Mouse (Mus musculus) lung, adult 2 months (tissue): ENCODE results near the gene Tmem39a. TPM values are rescaled to one million over a fixed set of nuclear protein-coding genes. Genes with fewer than 3 reads are reported as not detected.

Experiments used
- DNase-seq: peaks from one replicate; pipeline ENCODE4 v3.0.0; 2022
- H3K4me1 ChIP-seq: fragments of 200-500 bp; 2 replicates; pipeline ENCODE4 v1.6.1; 2011; ENCODE audit warnings: low read length; ENCODE audit not compliant: control insufficient read depth, insufficient read depth
- H3K4me3 ChIP-seq: fragments of 200-500 bp; replicated peaks from 2 replicates; pipeline ENCODE3; 2011; ENCODE audit warnings: low read depth, mild to moderate bottlenecking, control low read depth, low read length; ENCODE audit errors: extremely low read depth
- CTCF ChIP-seq: fragments of 200-500 bp; IDR thresholded peaks from 2 replicates; pipeline ENCODE4 v1.5.1; 2011; ENCODE audit warnings: mild to moderate bottlenecking, low read length, control low read depth; ENCODE audit not compliant: insufficient read depth
- POLR2A ChIP-seq: fragments of 200-500 bp; IDR thresholded peaks from 2 replicates; pipeline ENCODE4 v1.6.1; 2011; ENCODE audit warnings: low read depth, mild to moderate bottlenecking, control low read depth, low read length, borderline replicate concordance; ENCODE audit errors: extremely low read depth
- WGBS: fragments of 180-500 bp; shearing (Covaris S2); methylation state at CpG from one replicate; pipeline ENCODE4 v1.1.7; 2018; 5-methylcytosine and 5-hydroxymethylcytosine counted together
- polyA plus RNA-seq: library from polyadenylated mRNA; depleted of rRNA; stranded (reverse); fragments of >200 nt; gene quantifications from 2 replicates; pipeline ENCODE4 v1.2.3, GENCODE M21; 2012

Gene Tmem39a
- polyA plus RNA-seq, 1 experiment, result 73.2 TPM

DNA sequence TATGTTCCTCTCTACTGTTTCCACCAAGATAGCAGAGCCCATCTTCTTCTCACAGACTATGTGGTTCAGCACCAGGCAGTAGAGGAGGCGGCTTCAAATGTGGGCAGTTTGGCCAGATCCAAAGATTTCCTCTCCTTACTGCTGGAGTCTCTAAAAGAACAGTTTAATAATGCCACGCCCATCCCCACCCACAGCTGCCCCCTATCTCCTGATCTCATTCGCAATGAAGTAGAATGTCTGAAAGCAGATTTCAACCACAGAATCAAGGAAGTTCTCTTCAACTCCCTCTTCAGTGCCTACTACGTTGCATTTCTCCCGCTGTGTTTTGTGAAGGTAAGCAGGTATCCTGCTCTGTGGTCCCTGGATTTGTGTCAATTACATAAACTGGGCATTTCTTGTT is 26.7 kb downstream of the Tmem39a start:
- H3K4me1 ChIP-seq, result no peaks in the 10 kb centered on the region
- WGBS, result 78% methylated on average over 5 of the region's 5 CpGs
- no peak for TF ChIP-seq POLR2A
- TF ChIP-seq CTCF, result no peak
- DNase-seq, result no peak
- no peak overlapping the region for H3K4me3 ChIP-seq

DNA sequence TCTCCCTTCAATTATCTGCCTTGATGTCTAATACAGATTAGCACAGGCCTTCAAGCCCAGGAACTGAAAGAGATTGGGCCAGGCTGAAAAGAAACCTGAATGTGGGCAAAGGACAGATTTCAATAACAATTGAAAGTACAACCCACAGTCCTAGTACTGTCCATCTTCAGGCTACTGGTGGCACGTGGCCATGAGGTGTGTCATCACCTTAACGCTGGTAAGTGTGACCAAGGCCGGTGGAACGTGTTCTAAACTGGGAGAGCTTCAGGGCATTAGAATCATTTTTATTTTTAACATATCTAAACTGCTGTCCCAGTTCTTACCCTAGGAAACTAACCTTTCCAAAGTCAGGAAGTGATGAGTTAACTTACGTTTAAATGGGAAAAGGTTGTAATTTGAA is 28.7 kb downstream of the Tmem39a start:
- no peak for DNase-seq
- 92% methylated on average over 5 of the region's 5 CpGs for WGBS
- Histone ChIP-seq H3K4me1 (no peaks in the 10 kb centered on the region), H3K4me3 (no peak overlapping the region)
- TF ChIP-seq POLR2A (no peak), CTCF (no peak)

DNA sequence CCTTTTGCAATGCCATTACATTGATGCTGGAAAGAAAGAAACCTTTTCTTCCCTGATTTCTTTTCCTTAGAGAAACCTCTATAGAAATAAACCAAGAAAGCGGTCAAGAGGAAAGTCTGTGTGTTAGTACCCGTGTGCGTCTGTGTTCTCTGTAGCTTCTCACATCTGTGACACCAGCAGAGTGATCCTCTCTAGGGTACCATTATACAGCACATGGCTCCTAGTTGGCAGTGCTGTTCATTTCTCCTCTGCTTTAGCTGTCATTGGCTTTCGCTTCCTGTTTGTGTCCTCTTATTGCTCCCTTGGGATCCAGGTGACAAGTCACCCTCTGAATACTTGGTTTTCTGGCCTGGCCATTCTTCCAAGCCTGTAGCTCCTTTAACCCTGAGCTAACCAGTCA is 29.1 kb downstream of the Tmem39a start:
- 92% methylated on average over 4 of the region's 4 CpGs for WGBS
- Histone ChIP-seq H3K4me3 (no peak overlapping the region), H3K4me1 (no peaks in the 10 kb centered on the region)
- no peak for DNase-seq
- TF ChIP-seq POLR2A (no peak), CTCF (no peak)

DNA sequence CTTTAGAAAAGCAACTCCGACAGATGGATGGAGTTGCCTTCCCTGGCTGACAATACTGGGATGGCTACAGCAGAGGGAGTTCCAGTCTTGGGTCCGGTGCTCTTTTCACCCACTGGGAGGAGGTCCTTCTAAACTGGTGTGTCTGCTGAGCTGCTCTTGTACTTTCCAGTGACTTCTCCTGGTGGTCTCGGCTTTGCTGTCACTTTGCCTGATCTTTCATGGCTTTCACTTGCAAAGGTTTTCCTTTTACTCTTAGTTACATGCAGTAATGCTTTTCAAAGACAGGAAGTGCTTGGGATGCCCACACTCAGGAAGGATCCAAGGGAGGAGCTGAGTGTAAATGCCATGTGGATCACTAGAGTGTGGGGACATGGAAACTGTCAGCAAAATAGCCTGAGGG is 33.0 kb downstream of the Tmem39a start:
- Histone ChIP-seq H3K4me1 (no peaks in the 10 kb centered on the region), H3K4me3 (no peak overlapping the region)
- no peak for DNase-seq
- 52% methylated on average over 3 of the region's 3 CpGs for WGBS
- TF ChIP-seq CTCF (no peak), POLR2A (no peak)

DNA sequence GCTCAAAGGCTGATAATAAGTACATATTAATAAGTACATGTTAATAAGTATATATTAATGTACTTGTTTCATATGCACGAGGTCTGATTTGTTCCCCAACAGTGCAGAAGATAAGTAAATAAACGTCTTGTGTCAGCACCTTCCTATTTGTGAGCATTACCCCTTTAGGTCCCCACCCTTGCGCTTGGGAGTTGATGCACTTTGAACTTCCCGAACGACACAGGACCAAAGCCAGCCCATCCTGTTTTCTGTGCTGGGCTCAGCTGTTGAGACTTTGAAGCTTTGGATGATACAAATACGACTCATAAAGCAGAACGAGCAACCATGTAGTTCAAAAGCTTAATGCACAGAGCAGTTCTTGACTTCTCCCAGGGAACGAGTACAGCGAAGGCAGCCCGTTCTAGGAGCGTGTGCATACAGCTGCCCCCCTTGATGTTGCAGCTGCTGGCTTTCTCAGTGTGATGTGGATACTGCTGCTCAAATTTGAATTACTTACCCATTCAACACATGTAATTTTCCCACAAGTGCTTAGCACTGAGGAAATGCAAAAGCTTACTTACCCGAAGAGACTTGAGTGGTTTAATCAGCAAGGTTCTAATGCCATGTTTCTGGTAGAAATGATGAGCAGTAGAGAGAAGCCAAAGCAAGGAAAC is 33.7 kb downstream of the Tmem39a start:
- 68% methylated on average over 12 of the region's 12 CpGs for WGBS
- no peak for DNase-seq
- H3K4me1 ChIP-seq, result no peaks in the 10 kb centered on the region

DNA sequence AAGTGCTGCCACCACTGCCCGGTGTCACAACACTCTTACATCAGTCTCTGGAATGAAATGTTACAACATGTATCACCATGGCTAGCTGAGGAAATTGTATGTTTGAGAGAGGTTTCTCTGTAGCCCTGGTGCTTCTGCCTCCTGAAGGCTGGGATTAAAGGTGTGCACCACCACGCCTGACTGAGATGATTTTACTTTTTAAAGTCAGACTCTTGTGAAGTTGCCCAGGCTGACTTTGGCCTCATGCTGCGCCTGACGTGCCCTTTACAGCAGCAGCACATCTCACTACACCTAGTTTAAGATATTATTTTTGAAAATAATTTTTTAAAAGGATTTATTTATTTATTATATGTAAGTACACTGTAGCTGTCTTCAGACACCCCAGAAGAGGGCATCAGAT is 34.4 kb downstream of the Tmem39a start:
- no peaks in the 10 kb centered on the region for H3K4me1 ChIP-seq
- no peak for DNase-seq
- no peak overlapping the region for H3K4me3 ChIP-seq
- WGBS, result 96% methylated on average over 4 of the region's 4 CpGs
- no peak for TF ChIP-seq POLR2A
- TF ChIP-seq CTCF, result no peak

More for the DNA sequence above, 33.7 kb downstream of the Tmem39a start:
- no peak overlapping the region for H3K4me3 ChIP-seq
- TF ChIP-seq CTCF, result no peak
- TF ChIP-seq POLR2A, result no peak

DNA sequence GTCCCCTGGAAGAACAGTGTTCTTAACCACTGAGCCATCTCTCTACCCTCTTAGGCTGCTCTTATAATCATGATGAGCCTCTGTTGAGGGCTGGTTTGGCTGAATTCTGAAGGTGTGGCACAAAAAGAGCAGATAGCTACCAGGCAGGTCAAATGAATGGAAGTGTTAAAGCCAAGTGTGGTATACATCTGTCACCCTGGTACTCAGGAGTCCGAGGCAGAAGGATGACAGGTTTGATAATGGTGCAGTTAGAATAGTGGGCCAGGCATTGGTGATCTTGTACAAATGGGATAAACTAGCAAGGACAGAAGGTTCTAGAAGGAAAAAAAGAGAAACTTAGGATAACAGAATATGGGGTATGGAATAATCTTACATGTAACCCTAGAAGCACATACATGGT is 35.9 kb downstream of the Tmem39a start:
- no peak for DNase-seq
- no peaks in the 10 kb centered on the region for H3K4me1 ChIP-seq
- no peak overlapping the region for H3K4me3 ChIP-seq
- WGBS, result 77% methylated on average over 1 of the region's 1 CpGs
- no peak for TF ChIP-seq CTCF
- no peak for TF ChIP-seq POLR2A

DNA sequence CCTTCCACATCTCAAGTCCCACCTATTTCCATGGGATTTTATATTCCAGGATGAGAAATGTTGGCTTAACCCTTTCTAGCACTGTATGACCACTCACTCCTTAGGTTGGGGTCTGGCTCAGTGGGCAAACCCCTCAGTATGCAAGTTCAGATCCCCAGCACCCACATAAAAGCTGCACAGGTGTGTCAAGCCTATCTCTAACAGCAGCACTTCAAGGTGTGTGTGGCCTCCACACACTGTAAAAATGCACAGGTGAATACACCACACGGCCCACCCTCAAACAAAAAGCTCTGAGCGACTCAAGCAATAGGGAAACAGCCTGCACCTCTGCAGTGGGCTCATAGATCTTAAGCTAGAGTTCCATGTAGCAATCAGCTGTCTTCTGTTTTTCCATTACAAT is 37.6 kb downstream of the Tmem39a start:
- TF ChIP-seq POLR2A, result no peak
- no peak for TF ChIP-seq CTCF
- H3K4me3 ChIP-seq, result no peak overlapping the region
- DNase-seq, result no peak
- no peaks in the 10 kb centered on the region for H3K4me1 ChIP-seq
- 83% methylated on average over 2 of the region's 2 CpGs for WGBS

DNA sequence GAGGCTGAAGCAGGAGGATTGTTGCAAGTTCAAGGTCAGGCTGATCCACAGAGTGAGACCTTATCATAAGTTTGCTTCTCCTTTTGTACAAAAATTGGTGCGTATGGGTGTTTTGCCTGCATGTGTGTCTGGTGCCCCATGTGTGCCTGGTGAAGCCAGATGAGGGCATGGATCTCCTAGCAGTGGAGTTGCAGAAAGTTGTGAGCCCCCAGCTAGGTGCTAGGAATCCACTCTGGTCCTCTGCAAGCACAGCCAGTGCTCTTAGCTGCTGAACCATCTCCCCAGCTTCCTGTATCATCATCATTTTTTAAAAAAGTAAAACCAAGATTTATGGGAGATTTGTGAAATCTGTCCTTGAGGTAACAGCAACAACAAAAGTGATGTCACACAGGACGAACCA is 38.2 kb downstream of the Tmem39a start:
- no peak overlapping the region for H3K4me3 ChIP-seq

DNA sequence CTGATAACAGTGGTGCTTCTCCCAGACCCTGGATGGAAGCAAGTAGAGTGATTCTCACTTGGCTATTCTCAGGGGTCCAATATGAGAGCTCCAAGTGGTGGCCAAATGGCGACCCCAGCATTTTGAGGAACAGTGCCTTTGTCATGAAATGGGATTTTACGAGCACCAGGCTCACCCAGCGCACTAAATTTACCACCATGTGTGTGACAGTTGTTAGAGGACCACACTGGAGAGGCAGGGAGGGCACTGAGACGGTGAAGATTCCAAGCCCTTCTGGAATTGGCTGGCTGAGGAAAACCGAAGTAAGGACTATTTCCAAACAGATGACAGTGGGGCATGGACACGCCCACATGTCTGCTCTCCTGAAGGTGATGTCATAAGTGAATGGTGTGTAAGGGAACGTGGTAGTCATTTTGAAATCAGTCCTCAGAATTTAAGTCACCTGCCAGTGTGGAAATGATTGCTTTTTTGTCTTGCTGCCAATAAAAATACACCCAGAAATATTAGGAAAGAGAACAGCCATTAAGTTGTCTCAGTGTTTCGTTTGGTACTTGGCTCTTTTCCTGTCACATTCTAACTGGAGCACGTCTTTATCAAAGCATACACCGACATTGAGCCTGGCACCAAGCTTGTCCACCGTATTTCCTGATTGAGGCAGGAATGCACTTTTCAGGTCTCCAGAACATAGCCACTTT is 40.6 kb downstream of the Tmem39a start:
- TF ChIP-seq POLR2A (no peak), CTCF (no peak)
- 56% methylated on average over 11 of the region's 11 CpGs for WGBS
- H3K4me1 ChIP-seq, result no peaks in the 10 kb centered on the region
- no peak for DNase-seq
- H3K4me3 ChIP-seq, result no peak overlapping the region

More for the DNA sequence above, 38.2 kb downstream of the Tmem39a start:
- DNase-seq, result no peak
- WGBS, result 97% methylated on average over 2 of the region's 2 CpGs
- H3K4me1 ChIP-seq, result no peaks in the 10 kb centered on the region
- TF ChIP-seq CTCF (no peak), POLR2A (no peak)
